Mouse (Mus musculus): Measurements from ENCODE around the gene Tmc4.
"Not testable (repeated sequence)": the region's sequence is repeated elsewhere in the genome, so short reads cannot be mapped to it uniquely, and the experiment has no call there.

Gene Tmc4

GRCm38 (mm10) chr7:3677342-3677741 is at the start of gene Tmc4:
Gene Tmc4 (minus strand): TSS chr7:3677553.
- no peak for DNase-seq (ENCODE audit: low spot score)

- not testable (repeated sequence) for DNase-seq (ENCODE audit: low spot score)
Measured at GRCm38 (mm10) chr7:3725459-3725858, 48.1 kb upstream of the Tmc4 start.

GRCm38 (mm10) chr7:3720268-3720667 is 42.9 kb upstream of the Tmc4 start, which contains the start of gene Pirb:
Gene Pirb (minus strand): TSS chr7:3720391.
- not testable (repeated sequence) for DNase-seq (ENCODE audit: low spot score)

- DNase-seq (ENCODE audit: low spot score) = no peak
Measured at GRCm38 (mm10) chr7:3715249-3715648, 37.9 kb upstream of the Tmc4 start.

- no peak for DNase-seq (ENCODE audit: low spot score)
Measured at GRCm38 (mm10) chr7:3712264-3712942, 35.0 kb upstream of the Tmc4 start.

- DNase-seq (ENCODE audit: low spot score) = no peak
Measured at GRCm38 (mm10) chr7:3709000-3709399, 31.6 kb upstream of the Tmc4 start.

- DNase-seq (ENCODE audit: low spot score) = not testable (repeated sequence)
Measured at GRCm38 (mm10) chr7:3708447-3708980, 31.2 kb upstream of the Tmc4 start.

GRCm38 (mm10) chr7:3707568-3708413 is 30.4 kb upstream of the Tmc4 start:
- DNase-seq (ENCODE audit: low spot score) = no peak

GRCm38 (mm10) chr7:3707027-3707426 is 29.7 kb upstream of the Tmc4 start:
- DNase-seq (ENCODE audit: low spot score) = no peak

- no peak for DNase-seq (ENCODE audit: low spot score)
Measured at GRCm38 (mm10) chr7:3706343-3706934, 29.1 kb upstream of the Tmc4 start.

GRCm38 (mm10) chr7:3705911-3706310 is 28.6 kb upstream of the Tmc4 start:
- DNase-seq (ENCODE audit: low spot score) = no peak

GRCm38 (mm10) chr7:3705461-3705860 is 28.1 kb upstream of the Tmc4 start:
- not testable (repeated sequence) for DNase-seq (ENCODE audit: low spot score)

GRCm38 (mm10) chr7:3704475-3704874 is 27.1 kb upstream of the Tmc4 start:
- DNase-seq (ENCODE audit: low spot score) = no peak

- DNase-seq (ENCODE audit: low spot score) = peak; percentile 95
Measured at GRCm38 (mm10) chr7:3703879-3704441, 26.6 kb upstream of the Tmc4 start, which contains the start of gene Rps9. Gene Rps9 (plus strand): TSS chr7:3703993.

- no peak for DNase-seq (ENCODE audit: low spot score)
Measured at GRCm38 (mm10) chr7:3703148-3703878, 26.0 kb upstream of the Tmc4 start.

- DNase-seq (ENCODE audit: low spot score) = no peak
Measured at GRCm38 (mm10) chr7:3698471-3698870, 21.1 kb upstream of the Tmc4 start.

- not testable (repeated sequence) for DNase-seq (ENCODE audit: low spot score)
Measured at GRCm38 (mm10) chr7:3694949-3695305, 17.6 kb upstream of the Tmc4 start.

- DNase-seq (ENCODE audit: low spot score) = peak; percentile 50
Measured at GRCm38 (mm10) chr7:3694076-3694948, 17.0 kb upstream of the Tmc4 start.

- no peak for DNase-seq (ENCODE audit: low spot score)
Measured at GRCm38 (mm10) chr7:3693809-3694075, 16.4 kb upstream of the Tmc4 start.

- peak; percentile 92 for DNase-seq (ENCODE audit: low spot score)
Measured at GRCm38 (mm10) chr7:3692987-3693808, 15.8 kb upstream of the Tmc4 start, which contains the start of gene Mboat7. Gene Mboat7 (minus strand): TSS chr7:3693523.

Data from ovary, postnatal 14 days (tissue).